Mouse (Mus musculus) ES-Bruce4 (cell line): Measurements from ENCODE around the gene Slc50a1. TPM values are rescaled to one million over a fixed set of nuclear protein-coding genes. Genes with fewer than 3 reads are reported as not detected.

ENCODE experiments used
- H3K27ac ChIP-seq: 2 replicates; pipeline ENCODE4 v1.5.1; 2012; ENCODE audit warnings: low read length, inconsistent platforms; ENCODE audit not compliant: insufficient read depth
- H3K27me3 ChIP-seq: 2 replicates; pipeline ENCODE4 v1.6.1; 2012; ENCODE audit warnings: mild to moderate bottlenecking, low read length, inconsistent platforms; ENCODE audit not compliant: control insufficient read depth, poor library complexity, insufficient read depth, severe bottlenecking
- H3K36me3 ChIP-seq: 2 replicates; pipeline ENCODE4 v1.6.1; 2012; ENCODE audit warnings: inconsistent platforms, mild to moderate bottlenecking, low read length, moderate library complexity; ENCODE audit not compliant: control insufficient read depth, poor library complexity, insufficient read depth, severe bottlenecking
- H3K4me1 ChIP-seq: one replicate; pipeline ENCODE4 v1.8.1; 2011; ENCODE audit warnings: low read length; ENCODE audit not compliant: control insufficient read depth, insufficient read depth
- H3K4me3 ChIP-seq: 2 replicates; pipeline ENCODE4 v1.5.1; 2011; ENCODE audit warnings: low read depth, mild to moderate bottlenecking, low read length
- H3K9ac ChIP-seq: 2 replicates; pipeline ENCODE4 v1.6.1; 2012; ENCODE audit warnings: low read depth, mild to moderate bottlenecking, inconsistent platforms; ENCODE audit not compliant: poor library complexity, severe bottlenecking
- H3K9me3 ChIP-seq: replicated peaks from 2 replicates; pipeline ENCODE4 v1.6.1; 2012; ENCODE audit warnings: mild to moderate bottlenecking, low read length, inconsistent platforms; ENCODE audit not compliant: control insufficient read depth, poor library complexity, insufficient read depth, severe bottlenecking
- CTCF ChIP-seq: IDR thresholded peaks from one replicate; pipeline ENCODE4 v1.8.1; 2011; ENCODE audit warnings: low read depth, low read length
- EP300 ChIP-seq: IDR thresholded peaks from 2 replicates; pipeline ENCODE4 v1.6.1; 2011; ENCODE audit warnings: low read depth, low read length; ENCODE audit not compliant: insufficient read depth
- POLR2A ChIP-seq: IDR thresholded peaks from one replicate; pipeline ENCODE4 v1.8.1; 2011; ENCODE audit warnings: low read length; ENCODE audit not compliant: insufficient read depth
- polyA plus RNA-seq: library from polyadenylated mRNA; stranded (reverse); fragments of >200 nt; gene quantifications from 2 replicates; pipeline ENCODE4 v1.2.4, GENCODE M21; 2011; ENCODE audit warnings: low read depth; ENCODE audit not compliant: missing spikeins, insufficient read depth, insufficient read length

The Slc50a1 gene
- polyA plus RNA-seq, 1 experiment = 35.7 TPM

DNA sequence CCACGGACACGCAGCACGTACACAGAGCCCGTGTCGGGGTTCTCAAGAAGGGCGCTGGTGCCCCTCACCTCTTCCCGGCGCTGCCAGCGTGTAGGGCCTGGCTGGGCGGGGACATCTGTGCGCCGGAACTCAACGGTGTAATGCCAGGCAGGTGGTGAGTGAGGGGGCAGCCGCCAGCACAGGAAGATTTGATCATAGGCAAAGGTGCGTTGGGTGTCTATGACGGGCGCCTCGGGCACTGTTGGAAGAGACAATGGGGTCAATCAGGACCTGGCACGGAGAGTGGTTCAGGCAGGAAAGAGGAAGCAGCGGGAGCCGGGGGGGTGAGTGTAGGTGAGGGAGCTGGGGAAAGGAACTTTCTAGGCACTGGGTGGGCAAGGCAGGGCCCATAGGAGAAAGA lies 32.7 kb downstream of the Slc50a1 start:
- Histone ChIP-seq H3K4me1 (no peaks in the 10 kb centered on the region), H3K27ac (no peak overlapping the region), H3K9me3 (no peaks in the 10 kb centered on the region), H3K27me3 (no peaks in the 10 kb centered on the region), H3K36me3 (no peaks in the 10 kb centered on the region; the same call in 1 of the 2 replicates), H3K4me3 (peak overlapping the region; percentile 2; the same call in 1 of the 2 replicates), H3K9ac (no peak overlapping the region)
- TF ChIP-seq EP300 = no peak
- TF ChIP-seq POLR2A = no peak
- TF ChIP-seq CTCF = no peak

DNA sequence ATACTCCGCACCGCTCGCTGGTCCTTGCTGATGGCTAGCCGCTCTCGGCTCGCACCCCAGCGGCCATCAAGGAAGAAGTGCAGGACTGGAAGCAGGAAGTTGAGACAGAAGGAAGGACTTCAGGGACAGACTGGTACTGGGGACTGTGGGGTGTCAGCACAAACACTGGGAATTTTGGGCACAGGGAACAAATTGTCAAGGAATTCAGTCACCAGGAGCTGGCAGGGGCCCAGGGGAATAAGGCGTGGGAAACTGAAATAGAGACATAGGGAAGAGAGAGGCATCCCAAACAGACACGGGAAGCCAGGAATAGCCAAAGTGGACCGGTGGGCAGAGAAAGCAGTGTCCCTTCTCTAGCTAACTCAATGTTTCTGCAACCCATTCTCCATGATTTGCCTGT lies 33.9 kb downstream of the Slc50a1 start:
- no peak for TF ChIP-seq EP300
- no peak for TF ChIP-seq POLR2A
- no peak for TF ChIP-seq CTCF
- Histone ChIP-seq H3K27ac (no peak overlapping the region), H3K9me3 (no peaks in the 10 kb centered on the region), H3K9ac (no peak overlapping the region), H3K4me3 (no peak overlapping the region), H3K27me3 (no peaks in the 10 kb centered on the region), H3K36me3 (no peaks in the 10 kb centered on the region; the same call in 1 of the 2 replicates), H3K4me1 (no peaks in the 10 kb centered on the region)

DNA sequence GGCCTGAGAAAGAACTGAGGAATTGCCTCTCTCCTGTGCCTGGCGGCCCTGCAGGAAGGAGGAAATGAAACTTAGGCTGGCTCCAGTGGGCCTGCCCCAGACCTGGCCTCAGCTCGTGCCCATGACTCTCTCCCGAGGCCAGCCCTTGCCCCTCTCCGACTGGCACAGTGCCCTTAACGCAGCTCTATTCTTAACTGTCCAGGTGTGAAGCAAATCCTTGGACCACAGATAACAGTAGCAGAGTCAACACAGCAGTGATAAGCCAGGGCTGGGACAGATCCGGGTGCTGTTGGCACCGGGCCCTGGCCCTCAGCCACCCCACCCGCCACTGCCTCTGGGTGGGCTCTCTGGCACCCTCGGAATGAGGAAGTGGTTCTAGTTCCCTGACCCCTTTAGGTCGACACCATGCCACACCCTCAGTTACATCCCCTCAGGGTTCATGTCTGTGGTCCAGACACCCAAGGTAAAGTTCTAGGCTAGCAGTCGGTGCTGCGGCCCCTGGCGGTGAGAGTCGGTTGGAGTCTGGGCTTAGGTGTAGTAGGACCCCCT lies 36.7 kb downstream of the Slc50a1 start:
- Histone ChIP-seq H3K36me3 (no peaks in the 10 kb centered on the region), H3K9ac (no peak overlapping the region), H3K4me1 (no peaks in the 10 kb centered on the region), H3K27me3 (no peaks in the 10 kb centered on the region), H3K27ac (no peak overlapping the region), H3K9me3 (no peaks in the 10 kb centered on the region), H3K4me3 (no peak overlapping the region)
- TF ChIP-seq CTCF (peak; percentile 18), POLR2A (no peak)

DNA sequence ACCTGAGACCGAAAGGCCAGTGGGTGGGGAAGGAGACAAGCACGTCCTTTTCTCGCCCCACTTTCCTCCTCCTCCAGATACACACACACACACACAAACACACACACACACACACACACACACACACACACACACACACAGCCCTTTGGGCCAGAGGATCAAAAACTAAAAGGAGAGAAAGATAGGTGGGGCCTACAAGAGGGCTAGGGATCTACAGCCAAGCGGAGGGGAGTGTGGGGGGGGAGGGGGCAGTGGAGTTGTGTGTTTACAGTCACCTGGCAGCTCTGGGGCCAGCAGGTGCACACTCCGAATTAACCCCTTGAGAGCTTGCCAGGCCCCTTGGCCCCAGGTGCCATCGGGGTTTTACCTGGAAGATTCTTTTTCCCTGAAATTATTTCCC lies 37.8 kb downstream of the Slc50a1 start:
- Histone ChIP-seq H3K9me3 (no peaks in the 10 kb centered on the region), H3K27me3 (no peaks in the 10 kb centered on the region), H3K4me1 (no peaks in the 10 kb centered on the region), H3K4me3 (no peak overlapping the region), H3K27ac (no peak overlapping the region), H3K36me3 (no peaks in the 10 kb centered on the region), H3K9ac (no peak overlapping the region)
- TF ChIP-seq POLR2A (no peak), CTCF (no peak), EP300 (no peak)

DNA sequence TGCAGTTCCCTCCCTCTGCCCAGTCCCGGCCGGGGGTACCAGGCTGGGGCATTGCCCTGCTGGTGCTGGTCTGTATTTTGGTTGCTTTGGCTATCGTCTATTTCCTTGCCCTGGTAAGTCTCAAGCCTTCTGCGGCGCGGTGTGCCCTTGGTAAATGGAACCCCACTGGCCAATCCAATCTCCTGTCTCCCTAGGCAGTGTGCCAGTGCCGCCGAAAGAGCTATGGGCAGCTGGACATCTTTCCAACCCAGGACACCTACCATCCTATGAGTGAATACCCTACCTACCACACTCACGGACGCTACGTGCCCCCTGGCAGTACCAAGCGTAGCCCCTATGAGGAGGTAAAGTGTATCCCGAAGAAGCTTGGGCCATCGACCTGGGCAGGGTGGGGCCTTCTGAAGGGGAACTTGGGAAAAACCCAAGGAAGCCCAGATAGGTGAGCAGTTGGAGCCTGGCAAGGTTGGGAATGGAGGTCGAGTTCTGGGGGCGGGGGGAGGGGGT lies 38.5 kb downstream of the Slc50a1 start:
- Histone ChIP-seq H3K9ac (no peak overlapping the region), H3K27ac (no peak overlapping the region), H3K4me1 (no peaks in the 10 kb centered on the region), H3K36me3 (no peaks in the 10 kb centered on the region), H3K4me3 (no peak overlapping the region), H3K9me3 (no peaks in the 10 kb centered on the region), H3K27me3 (no peaks in the 10 kb centered on the region)
- TF ChIP-seq EP300 = no peak
- TF ChIP-seq CTCF = no peak
- TF ChIP-seq POLR2A = no peak

DNA sequence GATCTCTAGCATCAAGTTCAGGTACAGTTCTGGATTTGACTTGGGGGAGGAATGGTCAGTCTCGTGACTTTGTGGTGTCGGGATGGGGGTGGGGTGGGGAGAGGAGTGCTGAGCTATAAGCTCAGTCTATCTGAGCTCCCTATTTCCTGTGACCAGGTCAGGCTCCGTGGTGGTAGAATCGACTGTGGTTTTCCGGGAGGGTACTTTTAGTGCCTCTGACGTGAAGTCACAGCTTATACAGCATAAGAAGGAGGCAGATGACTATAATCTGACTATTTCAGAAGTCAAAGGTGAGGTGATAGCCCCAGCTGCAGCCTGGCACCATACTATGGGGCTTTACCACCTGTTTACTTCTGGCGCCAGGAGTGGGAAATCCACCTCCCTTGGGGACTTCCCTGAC lies 39.0 kb downstream of the Slc50a1 start:
- Histone ChIP-seq H3K36me3 (no peaks in the 10 kb centered on the region), H3K9me3 (no peaks in the 10 kb centered on the region), H3K27me3 (no peaks in the 10 kb centered on the region), H3K4me3 (no peak overlapping the region), H3K9ac (no peak overlapping the region), H3K27ac (no peak overlapping the region), H3K4me1 (no peaks in the 10 kb centered on the region)
- no peak for TF ChIP-seq POLR2A
- no peak for TF ChIP-seq EP300
- TF ChIP-seq CTCF = no peak
